Mouse (Mus musculus): ENCODE data around the gene Ttll5.

The Ttll5 gene

GRCm38 (mm10) chr12:85839371-85840000, 15.0 kb downstream of the Ttll5 start:
- no peak for DNase-seq (ENCODE audit: low read depth, low spot score)

GRCm38 (mm10) chr12:85848164-85848958, 23.9 kb downstream of the Ttll5 start:
- no peak for DNase-seq (ENCODE audit: low read depth, low spot score)

- no peak for DNase-seq (ENCODE audit: low read depth, low spot score)
These were observed 26.2 kb downstream of the Ttll5 start for GRCm38 (mm10) chr12:85850661-85851060.

GRCm38 (mm10) chr12:85853836-85854235, 29.4 kb downstream of the Ttll5 start:
- DNase-seq (ENCODE audit: low read depth, low spot score): peak; percentile 12

GRCm38 (mm10) chr12:85854271-85854670, 29.8 kb downstream of the Ttll5 start:
- DNase-seq (ENCODE audit: low read depth, low spot score): peak; percentile 17

GRCm38 (mm10) chr12:85857300-85857699, 32.8 kb downstream of the Ttll5 start:
- no peak for DNase-seq (ENCODE audit: low read depth, low spot score)

GRCm38 (mm10) chr12:85859111-85859510, 34.7 kb downstream of the Ttll5 start:
- no peak for DNase-seq (ENCODE audit: low read depth, low spot score)

GRCm38 (mm10) chr12:85859511-85860189, 35.2 kb downstream of the Ttll5 start:
- DNase-seq (ENCODE audit: low read depth, low spot score): no peak

GRCm38 (mm10) chr12:85862514-85862913, 38.1 kb downstream of the Ttll5 start:
- DNase-seq (ENCODE audit: low read depth, low spot score): no peak

GRCm38 (mm10) chr12:85865526-85865925, 41.1 kb downstream of the Ttll5 start:
- DNase-seq (ENCODE audit: low read depth, low spot score): peak; percentile 38

GRCm38 (mm10) chr12:85866624-85867023, 42.2 kb downstream of the Ttll5 start:
- DNase-seq (ENCODE audit: low read depth, low spot score): no peak

GRCm38 (mm10) chr12:85867125-85867524, 42.7 kb downstream of the Ttll5 start:
- DNase-seq (ENCODE audit: low read depth, low spot score): no peak

GRCm38 (mm10) chr12:85869423-85869822, 45.0 kb downstream of the Ttll5 start:
- DNase-seq (ENCODE audit: low read depth, low spot score): peak; percentile 74

- DNase-seq (ENCODE audit: low read depth, low spot score): peak; percentile 83
These were observed 55.3 kb downstream of the Ttll5 start for GRCm38 (mm10) chr12:85879631-85880314.

- DNase-seq (ENCODE audit: low read depth, low spot score): no peak
These were observed 60.6 kb downstream of the Ttll5 start for GRCm38 (mm10) chr12:85885024-85885423.

GRCm38 (mm10) chr12:85890054-85890453, 65.6 kb downstream of the Ttll5 start:
- DNase-seq (ENCODE audit: low read depth, low spot score): no peak

GRCm38 (mm10) chr12:85903986-85904385, 79.5 kb downstream of the Ttll5 start:
- no peak for DNase-seq (ENCODE audit: low read depth, low spot score)

GRCm38 (mm10) chr12:85905666-85906065, 81.2 kb downstream of the Ttll5 start:
- DNase-seq (ENCODE audit: low read depth, low spot score): no peak

GRCm38 (mm10) chr12:85907896-85908295, 83.4 kb downstream of the Ttll5 start:
- DNase-seq (ENCODE audit: low read depth, low spot score): no peak

GRCm38 (mm10) chr12:85910811-85911210, 86.4 kb downstream of the Ttll5 start:
- no peak for DNase-seq (ENCODE audit: low read depth, low spot score)

GRCm38 (mm10) chr12:85912712-85913504, 88.4 kb downstream of the Ttll5 start:
- no peak for DNase-seq (ENCODE audit: low read depth, low spot score)

All from telencephalon, adult 2 months (tissue).